Mouse (Mus musculus) brain, adult 2 months (tissue): ENCODE measurements at regions not wholly inside any gene's neighbourhood (a gene's known extent, or its start where the extent isn't known, plus 50 kb on each side); places are given as distances from the start of the nearest gene placed in this dataset.

Source experiments
- DNase-seq: peaks from one replicate; pipeline ENCODE4 v3.0.0; 2011; ENCODE audit warnings: low read depth, low spot score

DNA sequence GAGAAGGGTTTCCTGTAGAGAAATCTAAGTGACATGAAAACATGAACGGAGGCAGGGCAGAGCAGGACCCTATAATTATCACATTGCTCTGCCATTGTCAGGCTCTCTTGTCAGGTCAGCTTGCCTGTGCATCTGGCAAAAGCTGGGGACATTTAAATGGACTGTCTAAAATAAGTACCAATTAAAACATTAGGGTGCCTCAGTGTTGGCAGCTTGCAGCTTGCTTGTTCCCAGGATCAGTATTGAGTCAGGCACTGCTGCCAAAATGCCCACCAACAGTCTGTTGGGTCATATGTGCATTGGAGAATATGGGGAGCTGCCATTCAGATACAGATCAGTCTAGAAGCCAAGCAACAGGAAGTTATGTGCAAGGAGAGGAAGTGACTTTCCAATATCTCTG lies 349.5 kb upstream of the B3gat1 start:
- DNase-seq: peak; percentile 70

GRCm38 (mm10) chr9:26398635-26399034 lies 334.9 kb upstream of the B3gat1 start:
- peak; percentile 61 for DNase-seq

GRCm38 (mm10) chr9:26422897-26423823 lies 310.4 kb upstream of the B3gat1 start:
- DNase-seq: peak; percentile 15

DNA sequence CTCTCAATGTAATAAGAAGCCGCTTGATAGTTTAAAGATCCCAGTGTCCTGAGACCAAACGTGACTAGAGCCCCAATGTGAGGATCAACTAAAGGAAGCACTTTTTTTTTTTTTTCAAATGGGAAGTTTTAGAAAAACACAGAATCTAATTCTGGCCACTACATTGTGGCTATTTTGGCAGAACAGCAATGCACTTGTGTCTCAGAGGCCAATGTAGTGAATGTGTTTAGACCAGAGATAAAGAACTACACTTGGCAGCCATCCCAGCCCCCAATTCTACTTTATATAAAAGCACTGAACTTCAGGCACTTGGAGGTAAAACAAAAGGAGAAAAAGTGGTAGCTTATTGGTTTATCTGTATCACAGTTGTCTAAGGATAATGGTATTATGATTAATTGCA lies 298.0 kb upstream of the B3gat1 start:
- peak; percentile 21 for DNase-seq

DNA sequence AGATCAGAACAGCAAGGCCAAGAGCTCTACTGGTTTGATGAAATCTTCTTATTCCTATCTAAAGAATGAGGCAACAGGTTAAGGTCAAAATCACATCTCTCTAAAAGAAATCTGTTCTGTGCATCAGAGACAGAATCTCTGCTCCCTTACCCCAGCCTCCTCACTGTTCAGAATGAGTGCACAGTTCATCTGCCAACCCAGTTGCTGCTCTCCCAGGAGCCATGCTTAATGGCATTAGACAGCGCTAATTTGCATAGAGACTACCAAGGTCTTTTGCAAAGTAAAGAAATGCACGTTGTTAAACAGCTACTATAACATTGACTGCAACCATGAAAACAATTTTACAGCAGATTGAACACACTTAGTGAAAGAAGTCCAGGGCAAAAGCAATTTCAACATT lies 296.3 kb upstream of the B3gat1 start:
- DNase-seq: no peak

GRCm38 (mm10) chr9:26453924-26454323 lies 279.6 kb upstream of the B3gat1 start:
- no peak for DNase-seq

DNA sequence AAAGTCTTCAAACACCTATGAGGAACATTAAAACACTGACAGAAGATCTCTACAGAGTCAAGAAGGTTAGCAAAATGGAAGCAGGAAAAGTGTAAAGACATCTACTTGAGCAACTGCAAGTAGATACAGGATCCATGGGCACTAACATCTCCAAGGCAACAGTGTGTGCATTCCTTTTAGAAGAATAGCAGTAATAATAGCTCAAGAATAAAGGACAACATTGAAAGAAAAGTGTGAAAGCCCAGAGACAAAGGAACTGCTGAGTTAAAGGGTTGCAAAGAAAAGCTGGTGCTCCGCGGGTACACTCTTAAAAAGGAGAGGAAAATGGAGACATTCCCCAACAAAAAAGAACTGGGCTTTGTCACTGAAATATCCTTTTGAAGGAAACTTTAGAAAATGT lies 272.4 kb upstream of the B3gat1 start:
- DNase-seq: no peak

DNA sequence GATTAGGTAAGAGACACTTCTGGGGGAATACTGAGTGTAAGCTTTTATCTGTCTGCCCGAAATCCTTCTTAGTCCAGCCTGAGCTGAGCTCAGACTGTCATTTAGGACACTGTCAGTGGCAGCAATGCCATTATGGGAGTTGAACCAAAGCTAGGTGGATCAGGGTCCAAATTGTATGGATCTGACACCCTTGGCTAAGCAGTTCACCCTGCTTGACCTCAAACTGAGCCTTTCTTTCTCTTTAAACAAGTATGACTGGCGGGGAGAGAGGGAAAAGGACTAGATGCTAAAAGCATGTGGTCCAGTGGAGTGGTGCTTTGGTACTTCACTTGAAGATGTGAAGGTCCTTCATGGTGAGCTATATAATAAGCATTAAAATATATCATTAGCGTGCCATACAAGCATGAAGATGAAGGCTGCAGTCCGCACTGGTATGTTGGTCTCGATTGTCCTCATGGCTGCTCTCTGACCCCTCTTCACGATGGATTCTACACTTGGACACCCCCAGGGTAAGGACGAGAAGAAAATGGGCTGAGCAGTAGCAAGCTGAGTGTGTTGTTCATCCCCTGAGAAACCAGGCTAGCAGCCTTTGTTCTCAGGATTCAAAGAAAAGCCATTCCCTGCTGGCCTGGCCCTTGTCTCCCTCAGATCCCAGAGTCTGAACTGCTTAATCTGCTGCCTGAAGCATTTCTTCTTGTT lies 262.7 kb upstream of the B3gat1 start:
- no peak for DNase-seq

DNA sequence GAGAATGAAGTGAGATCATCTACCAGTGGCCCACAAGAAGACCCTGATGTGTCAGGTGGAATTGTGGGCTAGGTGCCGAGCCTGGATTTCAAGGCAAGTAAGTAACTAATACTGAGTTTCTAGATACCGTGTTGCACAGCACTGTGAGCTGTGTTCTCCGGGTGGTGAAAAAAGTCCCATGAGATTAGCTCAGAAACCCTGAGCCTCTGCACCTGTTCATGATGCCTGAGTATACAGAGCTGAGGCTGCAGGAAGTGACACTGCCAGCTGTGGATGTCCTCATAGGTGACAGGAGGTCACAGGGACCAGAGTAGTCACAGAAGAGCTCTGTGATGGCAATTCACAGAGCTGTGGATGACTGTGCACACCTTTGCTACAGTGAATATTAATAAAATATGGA lies 257.2 kb upstream of the B3gat1 start:
- no peak for DNase-seq

- DNase-seq: peak; percentile 22
These were observed 252.6 kb upstream of the B3gat1 start for GRCm38 (mm10) chr9:26480881-26481280.

DNA sequence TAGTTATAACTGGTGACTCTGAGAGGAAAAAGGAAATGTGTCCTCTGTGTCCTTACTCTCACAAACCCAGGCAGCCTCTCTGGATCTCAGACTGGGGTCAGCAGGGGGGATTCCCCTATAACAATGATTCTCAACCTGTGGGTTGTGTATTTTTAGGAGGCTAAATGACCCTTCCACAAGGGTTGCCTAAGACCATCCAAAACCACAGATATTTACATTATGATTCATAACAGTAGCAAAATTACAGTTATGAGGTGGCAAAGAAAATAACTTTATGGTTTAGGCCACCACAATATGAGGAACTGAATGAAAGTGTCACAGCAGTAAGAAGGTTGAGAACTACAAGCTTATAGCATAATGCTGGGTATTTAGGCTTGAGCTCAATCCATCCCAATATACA lies 251.6 kb upstream of the B3gat1 start:
- no peak for DNase-seq

DNA sequence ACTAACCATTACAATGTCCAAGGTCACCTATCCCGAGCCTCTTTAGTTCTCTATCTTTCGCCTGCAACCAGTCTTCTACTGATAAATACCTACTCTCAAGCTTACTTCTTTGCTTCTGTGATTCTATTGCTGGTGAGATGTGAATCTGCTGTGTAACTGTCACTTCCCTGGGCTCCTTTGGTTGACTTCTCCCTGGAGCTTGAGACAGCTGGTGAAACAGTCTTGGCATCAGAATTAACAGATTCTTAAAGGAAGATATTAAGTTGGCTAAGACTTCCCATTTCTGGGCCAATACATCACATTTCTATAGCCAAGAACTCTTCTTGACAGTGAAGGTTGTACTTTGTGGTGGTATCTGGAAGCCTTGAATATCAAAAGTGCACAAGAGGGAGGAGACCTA lies 239.8 kb upstream of the B3gat1 start:
- DNase-seq: peak; percentile 56

DNA sequence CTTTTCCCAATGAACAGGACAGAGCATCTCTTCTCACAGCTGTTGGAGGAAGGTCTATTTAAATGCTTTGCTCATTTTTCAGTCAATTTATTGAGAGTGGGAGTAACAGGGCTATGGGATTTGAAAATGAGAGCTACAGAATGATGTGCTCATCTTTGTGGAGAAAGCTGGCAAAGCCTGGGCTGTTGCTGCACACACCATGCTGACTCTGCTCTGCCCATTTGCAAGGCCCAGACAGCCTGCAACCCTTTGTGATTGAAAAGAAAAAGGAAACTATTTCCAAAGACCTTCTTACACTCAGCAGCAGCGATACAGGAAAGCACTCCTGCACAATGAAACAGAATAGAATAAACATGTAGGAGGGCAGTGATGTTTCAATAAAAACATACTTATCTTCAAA lies 231.5 kb upstream of the B3gat1 start:
- DNase-seq: peak; percentile 51

DNA sequence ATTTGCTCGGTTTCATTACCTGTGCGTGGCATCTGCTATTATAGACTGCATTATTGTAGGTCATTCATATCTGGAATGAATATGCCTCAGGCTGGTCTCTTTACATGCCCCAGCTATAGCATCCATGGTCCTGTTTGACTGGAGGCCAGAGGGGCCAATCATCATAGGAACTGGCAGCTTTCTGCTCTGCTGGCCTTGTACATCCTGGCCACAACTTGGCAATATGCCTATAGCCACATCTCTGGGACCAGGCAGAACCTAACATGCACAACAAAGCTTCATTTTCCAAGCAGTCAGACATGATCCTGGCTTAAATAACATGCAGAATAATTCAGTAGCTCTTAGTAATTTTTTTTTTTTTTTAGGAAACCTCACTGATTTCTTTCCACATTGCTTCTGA lies 227.6 kb upstream of the B3gat1 start:
- no peak for DNase-seq

- peak; percentile 20 for DNase-seq
These were observed 214.9 kb upstream of the B3gat1 start for GRCm38 (mm10) chr9:26518651-26519050.

- DNase-seq: peak; percentile 51
These were observed 213.7 kb upstream of the B3gat1 start for GRCm38 (mm10) chr9:26519581-26520501.

GRCm38 (mm10) chr9:26524089-26524488 lies 209.4 kb upstream of the B3gat1 start:
- DNase-seq: peak; percentile 8

DNA sequence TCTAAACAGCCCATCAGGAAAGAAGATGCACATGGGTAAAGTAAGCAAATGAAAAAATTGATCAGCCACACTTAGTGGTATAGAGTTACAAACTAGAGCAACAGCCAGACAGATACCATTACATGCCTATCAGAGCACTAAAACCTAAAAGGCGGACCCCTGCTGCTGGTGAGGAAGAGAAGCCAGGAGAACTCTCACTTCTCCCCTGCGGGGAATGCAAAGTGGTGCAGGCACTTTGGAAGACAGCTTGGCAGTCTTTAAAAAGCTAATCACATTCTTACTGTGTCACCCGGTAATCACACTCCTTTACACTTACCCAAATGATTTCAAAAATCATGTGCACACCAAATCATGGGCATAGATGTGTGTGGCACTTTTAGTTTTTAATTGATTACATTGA lies 204.8 kb upstream of the B3gat1 start:
- DNase-seq: no peak

GRCm38 (mm10) chr9:26539042-26539441 lies 194.5 kb upstream of the B3gat1 start:
- DNase-seq: no peak

GRCm38 (mm10) chr9:26548328-26548922 lies 185.1 kb upstream of the B3gat1 start:
- peak; percentile 94 for DNase-seq

DNA sequence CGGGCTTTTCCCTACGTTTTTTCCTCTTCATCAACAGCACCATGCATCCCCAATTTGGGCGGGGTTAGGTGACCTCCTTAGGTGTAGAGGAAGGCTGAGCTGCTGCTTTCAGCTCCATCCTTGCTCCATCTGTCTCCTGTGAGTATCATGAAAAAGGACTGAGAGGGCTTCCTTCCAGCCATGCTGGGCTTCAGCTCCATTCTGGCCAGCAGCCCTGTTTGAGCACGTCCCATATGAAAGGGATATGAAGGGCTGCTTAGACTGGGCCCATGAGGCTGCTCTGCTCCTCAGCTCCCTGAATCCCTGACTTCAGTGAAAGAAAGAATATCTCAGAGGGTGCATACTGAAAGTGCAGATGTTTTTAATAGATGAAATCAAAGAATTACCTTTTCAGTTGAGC lies 184.4 kb upstream of the B3gat1 start:
- peak; percentile 93 for DNase-seq
